Mouse (Mus musculus): ENCODE measurements around the gene Il12rb1.

DNA sequence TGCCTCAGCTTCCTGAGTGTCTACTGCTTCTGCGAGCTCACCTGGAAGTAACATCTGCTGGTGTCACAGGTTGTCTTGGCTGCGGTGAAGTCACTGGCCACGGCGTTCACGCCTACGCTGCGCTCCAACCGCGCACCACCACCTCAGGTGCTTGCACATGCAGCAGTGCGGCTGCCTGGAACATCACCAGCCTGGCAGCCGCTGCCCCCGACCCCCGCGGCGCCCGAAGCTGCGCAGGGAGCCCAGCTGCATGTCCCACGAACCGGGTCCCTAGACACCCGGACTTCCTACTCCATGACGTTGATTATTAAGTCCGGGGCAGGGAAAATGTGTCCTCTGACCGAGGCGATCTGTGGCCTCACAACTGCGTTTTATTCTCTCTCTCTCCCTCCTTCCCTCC lies 34.2 kb downstream of the Il12rb1 start:
- TF ChIP-seq CTCF (IDR thresholded peaks at IDR 0.05; ENCODE audit: extremely low read depth, insufficient read length, insufficient replicate concordance, low read depth, low read length) (no peak), POLR2A (IDR thresholded peaks at IDR 0.05; ENCODE audit: low read depth, low read length) (no peak)

Data from small intestine, adult 2 months (tissue).